Mouse (Mus musculus) limb, embryonic 12.5 days (tissue): ENCODE results near the gene Cebpa. TPM values are rescaled to one million over a fixed set of nuclear protein-coding genes. Genes with fewer than 3 reads are reported as not detected.

Experiments
- ATAC-seq: fragments of 200-750 bp; cut with Nextera tagmentation; 2 replicates; pipeline ENCODE4 v1.8.0; 2017; ENCODE audit warnings: low read depth, moderate TSS enrichment; ENCODE audit not compliant: insufficient number of reproducible peaks, insufficient read depth, low FRiP score, low TSS enrichment
- H3K27ac ChIP-seq: fragments of 300-500 bp; sonication (generic); 2 replicates; pipeline ENCODE4 v1.5.1; 2016; ENCODE audit warnings: mild to moderate bottlenecking, moderate library complexity
- H3K27me3 ChIP-seq: fragments of 300-500 bp; sonication (generic); 2 replicates; pipeline ENCODE4 v1.6.1; 2016; ENCODE audit warnings: mild to moderate bottlenecking, moderate library complexity
- H3K36me3 ChIP-seq: fragments of 300-500 bp; sonication (generic); 2 replicates; pipeline ENCODE4 v1.6.1; 2016; ENCODE audit warnings: mild to moderate bottlenecking, moderate library complexity
- H3K4me1 ChIP-seq: fragments of 300-500 bp; sonication (generic); replicated peaks from 2 replicates; pipeline ENCODE4 v1.6.1; 2016
- H3K4me2 ChIP-seq: fragments of 300-500 bp; sonication (generic); 2 replicates; pipeline ENCODE4 v1.6.1; 2016; ENCODE audit warnings: mild to moderate bottlenecking, moderate library complexity
- H3K4me3 ChIP-seq: fragments of 300-500 bp; sonication (generic); replicated peaks from 2 replicates; pipeline ENCODE4 v1.5.1; 2016; ENCODE audit warnings: mild to moderate bottlenecking
- H3K9ac ChIP-seq: fragments of 300-500 bp; sonication (generic); replicated peaks from 2 replicates; pipeline ENCODE4 v1.6.1; 2016; ENCODE audit warnings: mild to moderate bottlenecking, moderate library complexity
- H3K9me3 ChIP-seq: fragments of 300-500 bp; sonication (generic); 2 replicates; pipeline ENCODE4 v1.6.1; 2016; ENCODE audit warnings: mild to moderate bottlenecking, moderate library complexity
- WGBS: fragments of 180-500 bp; shearing (Covaris S2); methylation state at CpG from one replicate; pipeline ENCODE4 v1.1.7; 2016; 5-methylcytosine and 5-hydroxymethylcytosine counted together
- polyA plus RNA-seq: library from polyadenylated mRNA; unstranded; fragments of >200 nt; fragmentation: Nextera tagmentation; extraction: Ambion mirVana; gene quantifications from 2 replicates; pipeline ENCODE4 v1.2.1, GENCODE M21; 2016

Cebpa gene
- polyA plus RNA-seq, 1 experiment from 2014 or later: 1.8 TPM

- H3K9me3 ChIP-seq: no peaks in the 10 kb centered on the region
- H3K27ac ChIP-seq: no peak overlapping the region
- peaks cover 18% of the 10 kb centered on the region; the same call in 1 of the 2 replicates for H3K4me1 ChIP-seq
- no peaks in the 10 kb centered on the region for H3K27me3 ChIP-seq
- no peaks in the 10 kb centered on the region for H3K36me3 ChIP-seq
- no peak overlapping the region for H3K9ac ChIP-seq
- 86% methylated on average over 10 of the region's 10 CpGs for WGBS
- no peak for ATAC-seq
- H3K4me3 ChIP-seq: no peak overlapping the region
- no peak overlapping the region for H3K4me2 ChIP-seq
Measured at GRCm38 (mm10) chr7:35146269-35146668, 27.2 kb downstream of the Cebpa start.

GRCm38 (mm10) chr7:35149616-35150433 is 30.7 kb downstream of the Cebpa start:
- Histone ChIP-seq H3K4me3 (no peak overlapping the region), H3K9ac (no peak overlapping the region), H3K27ac (no peak overlapping the region), H3K36me3 (no peaks in the 10 kb centered on the region), H3K27me3 (no peaks in the 10 kb centered on the region), H3K4me1 (peaks cover 11% of the 10 kb centered on the region; the same call in 1 of the 2 replicates), H3K9me3 (no peaks in the 10 kb centered on the region), H3K4me2 (no peak overlapping the region)
- ATAC-seq: no peak
- 42% methylated on average over 15 of the region's 15 CpGs for WGBS

DNA sequence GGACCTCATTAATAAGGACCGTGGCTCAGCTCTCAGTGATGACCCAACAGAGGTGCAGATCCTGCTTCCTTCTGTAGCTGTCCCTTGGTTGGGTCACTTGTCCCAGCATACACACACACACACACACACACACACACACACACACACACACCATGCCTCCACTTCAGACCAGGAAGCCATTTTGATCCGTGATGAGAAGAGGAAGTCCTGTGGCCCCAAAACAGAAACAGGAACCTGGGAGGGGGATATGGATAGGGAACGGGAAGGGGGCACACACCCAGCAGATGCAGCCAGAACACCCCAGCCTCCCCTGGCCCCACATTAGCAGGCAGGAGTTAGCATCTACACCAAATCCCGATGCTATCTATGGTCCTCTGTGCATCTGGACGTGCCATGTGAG is 31.8 kb downstream of the Cebpa start:
- H3K4me1 ChIP-seq: peaks cover 11% of the 10 kb centered on the region; the same call in 1 of the 2 replicates
- 0 out of 2 replicates have a peak, but pooled peaks cover 3% of the 10 kb centered on the region for H3K27me3 ChIP-seq
- ATAC-seq: no peak

GRCm38 (mm10) chr7:35154449-35154848 is 35.4 kb downstream of the Cebpa start:
- Histone ChIP-seq H3K27me3 (peaks cover 11% of the 10 kb centered on the region; the same call in 1 of the 2 replicates), H3K36me3 (no peaks in the 10 kb centered on the region), H3K4me1 (peaks cover 7% of the 10 kb centered on the region; the same call in 1 of the 2 replicates), H3K9ac (no peak overlapping the region), H3K4me3 (no peak overlapping the region), H3K4me2 (no peak overlapping the region), H3K27ac (no peak overlapping the region), H3K9me3 (no peaks in the 10 kb centered on the region)
- WGBS: 82% methylated on average over 12 of the region's 12 CpGs
- no peak for ATAC-seq

More for the DNA sequence above, 31.8 kb downstream of the Cebpa start:
- H3K36me3 ChIP-seq: no peaks in the 10 kb centered on the region
- H3K27ac ChIP-seq: no peak overlapping the region
- no peak overlapping the region for H3K4me3 ChIP-seq
- 66% methylated on average over 5 of the region's 5 CpGs for WGBS
- H3K9ac ChIP-seq: no peak overlapping the region
- H3K9me3 ChIP-seq: no peaks in the 10 kb centered on the region
- no peak overlapping the region for H3K4me2 ChIP-seq

DNA sequence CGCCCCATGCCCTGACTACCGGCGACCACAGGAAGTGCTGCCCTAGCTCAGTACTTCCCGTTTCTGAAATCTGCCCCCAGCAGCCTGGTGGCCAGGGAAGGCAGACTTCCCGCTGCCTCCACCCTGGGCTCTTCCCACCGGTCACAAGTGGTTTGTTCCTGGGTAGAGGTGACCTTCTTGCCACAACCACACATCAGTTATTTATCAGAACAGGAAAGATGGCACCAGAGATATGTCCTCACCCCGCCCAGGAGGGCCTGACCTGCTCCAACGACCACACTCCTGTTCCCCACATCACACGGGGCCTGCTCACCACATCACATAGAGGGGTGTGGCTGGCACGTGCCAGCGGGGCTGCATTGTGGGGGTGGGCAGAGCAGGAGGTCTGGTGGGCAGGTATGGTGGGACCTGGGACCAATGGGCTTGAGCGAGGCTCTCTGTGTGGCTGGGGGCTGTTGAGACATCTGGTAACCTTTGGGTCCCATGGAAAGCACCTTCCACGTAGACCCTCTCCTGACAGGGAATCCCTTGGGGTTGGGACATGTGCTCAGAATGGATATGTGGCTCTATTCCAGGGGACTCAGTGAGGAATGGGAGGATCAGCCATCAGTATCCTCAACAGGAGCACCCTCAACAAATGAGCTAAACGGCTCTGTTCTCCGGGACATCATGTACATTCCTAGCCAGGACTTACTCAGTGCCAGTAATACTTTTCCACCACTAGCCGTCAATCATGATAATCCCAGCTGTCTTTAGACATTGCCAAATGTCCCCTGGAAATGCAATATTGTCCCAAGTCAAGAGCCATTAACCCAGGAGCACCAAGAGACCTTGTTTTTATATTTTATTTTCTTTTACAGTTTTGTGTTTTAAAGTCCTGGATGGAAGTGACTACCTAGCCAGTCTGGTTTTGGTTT is 37.7 kb downstream of the Cebpa start:
- Histone ChIP-seq H3K4me1 (peaks cover 5% of the 10 kb centered on the region; the same call in 1 of the 2 replicates), H3K27me3 (peaks cover 11% of the 10 kb centered on the region; the same call in 1 of the 2 replicates), H3K9ac (no peak overlapping the region), H3K36me3 (no peaks in the 10 kb centered on the region), H3K9me3 (no peaks in the 10 kb centered on the region), H3K27ac (no peak overlapping the region), H3K4me3 (no peak overlapping the region), H3K4me2 (no peak overlapping the region)
- ATAC-seq: no peak
- WGBS: 70% methylated on average over 15 of the region's 16 CpGs

- WGBS: 67% methylated on average over 3 of the region's 3 CpGs
- 0 out of 2 replicates have a peak, but pooled peaks cover under 1% of the 10 kb centered on the region for H3K4me1 ChIP-seq
- ATAC-seq: no peak
Measured at GRCm38 (mm10) chr7:35157512-35157911, 38.4 kb downstream of the Cebpa start.

GRCm38 (mm10) chr7:35162443-35162842 is 43.4 kb downstream of the Cebpa start:
- no peak for ATAC-seq
- Histone ChIP-seq H3K27ac (no peak overlapping the region), H3K4me2 (no peak overlapping the region), H3K9me3 (no peaks in the 10 kb centered on the region), H3K4me1 (0 out of 2 replicates have a peak, but pooled peaks cover 5% of the 10 kb centered on the region), H3K27me3 (peaks cover 2% of the 10 kb centered on the region; the same call in 1 of the 2 replicates), H3K4me3 (no peak overlapping the region), H3K9ac (no peak overlapping the region), H3K36me3 (no peaks in the 10 kb centered on the region)
- WGBS: 82% methylated on average over 6 of the region's 6 CpGs

More at GRCm38 (mm10) chr7:35157512-35157911, 38.4 kb downstream of the Cebpa start:
- H3K36me3 ChIP-seq: no peaks in the 10 kb centered on the region
- no peak overlapping the region for H3K4me3 ChIP-seq
- H3K27ac ChIP-seq: no peak overlapping the region
- peaks cover 11% of the 10 kb centered on the region; the same call in 1 of the 2 replicates for H3K27me3 ChIP-seq
- H3K9me3 ChIP-seq: no peaks in the 10 kb centered on the region
- no peak overlapping the region for H3K9ac ChIP-seq
- H3K4me2 ChIP-seq: no peak overlapping the region

GRCm38 (mm10) chr7:35163600-35163999 is 44.5 kb downstream of the Cebpa start:
- no peak overlapping the region for H3K27ac ChIP-seq
- peaks cover 4% of the 10 kb centered on the region; the same call in 1 of the 2 replicates for H3K27me3 ChIP-seq
- 0 out of 2 replicates have a peak, but pooled peaks cover 5% of the 10 kb centered on the region for H3K4me1 ChIP-seq
- no peak overlapping the region for H3K4me3 ChIP-seq
- WGBS: 76% methylated on average over 7 of the region's 7 CpGs
- ATAC-seq: no peak
- H3K4me2 ChIP-seq: no peak overlapping the region
- H3K9me3 ChIP-seq: no peaks in the 10 kb centered on the region
- no peaks in the 10 kb centered on the region for H3K36me3 ChIP-seq
- H3K9ac ChIP-seq: no peak overlapping the region

DNA sequence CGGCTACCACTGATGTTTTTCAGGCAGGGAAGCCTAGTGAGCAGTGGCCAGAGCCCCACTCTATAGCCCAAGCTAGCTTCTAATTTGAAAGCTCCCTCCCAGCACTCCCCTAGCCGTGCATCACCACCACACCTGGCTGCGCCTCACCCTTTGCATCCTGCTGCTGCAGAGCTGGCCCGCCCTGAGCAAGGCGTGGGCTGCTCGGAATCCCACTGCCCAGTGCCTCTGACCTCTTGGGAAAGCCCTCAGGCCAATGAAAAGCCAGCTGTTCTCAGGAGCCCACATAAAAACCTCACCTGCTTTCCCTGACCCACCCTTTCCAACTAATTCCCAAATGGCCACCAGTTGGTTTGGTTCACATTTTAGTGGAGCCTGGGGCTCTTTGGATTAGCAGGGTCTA is 45.0 kb downstream of the Cebpa start:
- WGBS: 56% methylated on average over 6 of the region's 6 CpGs
- Histone ChIP-seq H3K9me3 (no peaks in the 10 kb centered on the region), H3K4me2 (no peak overlapping the region), H3K4me3 (no peak overlapping the region), H3K4me1 (0 out of 2 replicates have a peak, but pooled peaks cover 5% of the 10 kb centered on the region), H3K27me3 (peaks cover 4% of the 10 kb centered on the region; the same call in 1 of the 2 replicates), H3K9ac (no peak overlapping the region), H3K36me3 (no peaks in the 10 kb centered on the region), H3K27ac (no peak overlapping the region)
- ATAC-seq: no peak

DNA sequence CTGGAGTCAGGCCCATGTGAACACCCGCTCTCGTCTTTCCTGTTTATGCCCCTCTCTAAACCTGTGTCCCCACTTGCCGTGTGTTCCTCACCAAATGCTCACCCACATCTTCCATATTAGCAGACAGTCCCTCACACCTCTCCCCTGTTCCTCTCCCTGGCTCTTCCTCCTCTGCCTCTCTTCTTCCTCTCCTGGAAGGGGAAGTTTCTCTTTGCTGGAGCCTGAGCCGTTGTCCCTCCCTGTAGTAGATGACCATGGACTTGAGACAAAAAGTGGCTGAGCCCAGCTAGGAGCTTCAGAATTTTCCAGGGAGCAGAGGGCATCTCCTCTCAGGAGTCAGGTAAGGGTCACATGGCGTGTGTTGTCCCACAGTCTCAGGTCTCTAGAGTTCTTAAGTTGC is 47.9 kb downstream of the Cebpa start:
- 85% methylated on average over 5 of the region's 5 CpGs for WGBS
- H3K9me3 ChIP-seq: no peaks in the 10 kb centered on the region
- peaks cover 5% of the 10 kb centered on the region; the same call in 1 of the 2 replicates for H3K4me1 ChIP-seq
- no peaks in the 10 kb centered on the region for H3K36me3 ChIP-seq
- no peak overlapping the region for H3K27ac ChIP-seq
- no peak overlapping the region for H3K9ac ChIP-seq
- H3K4me3 ChIP-seq: no peak overlapping the region
- ATAC-seq: no peak
- no peak overlapping the region for H3K4me2 ChIP-seq
- H3K27me3 ChIP-seq: peaks cover 19% of the 10 kb centered on the region

DNA sequence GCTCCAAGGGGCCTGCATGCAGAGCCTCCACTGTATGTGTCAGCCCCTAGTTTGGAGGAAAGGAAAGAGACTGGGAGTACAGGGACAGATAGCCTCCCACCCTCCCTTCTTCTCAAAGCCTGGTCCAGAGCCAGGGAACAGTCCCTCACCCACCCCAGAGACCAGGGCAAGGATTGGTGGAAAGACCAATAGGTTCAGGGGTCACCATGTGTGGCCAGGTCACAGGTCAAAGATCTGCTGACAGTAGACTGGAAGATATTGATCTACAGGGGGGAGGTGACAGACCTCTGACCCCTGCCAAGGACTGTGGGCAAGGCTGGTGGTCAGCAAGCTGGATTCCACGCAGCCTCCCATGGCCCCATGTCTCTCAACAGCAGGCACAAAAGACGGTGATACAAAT is 48.8 kb downstream of the Cebpa start:
- Histone ChIP-seq H3K4me2 (no peak overlapping the region), H3K36me3 (no peaks in the 10 kb centered on the region), H3K4me1 (peaks cover 9% of the 10 kb centered on the region; the same call in 1 of the 2 replicates), H3K27me3 (peaks cover 26% of the 10 kb centered on the region), H3K9ac (no peak overlapping the region), H3K9me3 (no peaks in the 10 kb centered on the region), H3K27ac (no peak overlapping the region), H3K4me3 (no peak overlapping the region)
- 58% methylated on average over 2 of the region's 2 CpGs for WGBS
- no peak for ATAC-seq
